Mouse (Mus musculus) heart, adult 2 months (tissue): Measurements from ENCODE around the gene Dgkg. TPM values are rescaled to one million over a fixed set of nuclear protein-coding genes. Genes with fewer than 3 reads are reported as not detected.

Experiments used
- DNase-seq, 2 experiments: peaks; one replicate each; pipeline ENCODE4 v3.0.0; 2021
- H3K27ac ChIP-seq: fragments of 200-600 bp; 2 replicates; pipeline ENCODE4 v1.8.1; 2022
- H3K27me3 ChIP-seq: fragments of 200-500 bp; 2 replicates; pipeline ENCODE4 v1.6.1; 2012; ENCODE audit warnings: mild to moderate bottlenecking, low read length, inconsistent platforms, mixed read lengths; ENCODE audit not compliant: control insufficient read depth, insufficient read depth
- H3K36me3 ChIP-seq: fragments of 200-500 bp; 2 replicates; pipeline ENCODE4 v1.6.1; 2012; ENCODE audit warnings: low read length, inconsistent platforms; ENCODE audit not compliant: control insufficient read depth, insufficient read depth
- H3K4me1 ChIP-seq: fragments of 200-500 bp; 2 replicates; pipeline ENCODE4 v1.6.1; 2011; ENCODE audit warnings: low read length; ENCODE audit not compliant: control insufficient read depth, insufficient read depth
- H3K4me3 ChIP-seq: fragments of 200-600 bp; 2 replicates; pipeline ENCODE4 v1.8.1; 2022
- H3K79me2 ChIP-seq: fragments of 200-500 bp; replicated peaks from 2 replicates; pipeline ENCODE4 v1.6.1; 2012; ENCODE audit warnings: mild to moderate bottlenecking, inconsistent platforms, low read length, moderate library complexity, mixed read lengths; ENCODE audit not compliant: control insufficient read depth, insufficient read depth
- H3K9ac ChIP-seq: fragments of 200-500 bp; 2 replicates; pipeline ENCODE4 v1.6.1; 2012; ENCODE audit warnings: low read depth, mild to moderate bottlenecking, control low read depth, inconsistent platforms, low read length, mixed read lengths
- CTCF ChIP-seq: fragments of 200-600 bp; IDR thresholded peaks from 2 replicates; pipeline ENCODE4 v1.8.1; 2022; ENCODE audit warnings: antibody characterized with exemption, mild to moderate bottlenecking, moderate library complexity
- EP300 ChIP-seq: fragments of 200-500 bp; IDR thresholded peaks from 2 replicates; pipeline ENCODE4 v1.6.1; 2011; ENCODE audit warnings: low read depth, low read length, control low read depth; ENCODE audit not compliant: insufficient read depth
- POLR2A ChIP-seq: fragments of 200-500 bp; IDR thresholded peaks from 2 replicates; pipeline ENCODE4 v1.6.1; 2011; ENCODE audit warnings: mild to moderate bottlenecking, low read depth, low read length, control low read depth; ENCODE audit not compliant: insufficient read depth
- WGBS: fragments of 180-500 bp; shearing (Covaris S2); methylation state at CpG from one replicate; pipeline ENCODE4 v1.1.7; 2018; 5-methylcytosine and 5-hydroxymethylcytosine counted together
- intact Hi-C: fragments of 180-260 bp; cut with DNase I; formaldehyde crosslinking; loops from one replicate; pipeline ENCODE4 v1.15.1; 2025
- polyA plus RNA-seq: library from polyadenylated mRNA; depleted of rRNA; stranded (reverse); fragments of >200 nt; gene quantifications from 2 replicates; pipeline ENCODE4 v1.2.3, GENCODE M21; 2012
- total RNA-seq, 2 experiments: library from RNA; stranded (reverse); gene quantifications; 2 replicates each; pipeline ENCODE4 v1.2.3; 2021

Dgkg gene
- total and polyA plus RNA-seq, 3 experiments: 0.25 to 0.96 (median 0.39) TPM

GRCm38 (mm10) chr16:22642953-22643352, 14.1 kb downstream of the Dgkg start:
- TF ChIP-seq POLR2A (no peak), EP300 (no peak), CTCF (no peak)
- intact Hi-C loops: no loop called here
- H3K4me3 ChIP-seq: no peak overlapping the region
- DNase-seq: no peak
- 80% methylated on average over 6 of the region's 6 CpGs for WGBS
- H3K9ac ChIP-seq: no peak overlapping the region
- H3K4me1 ChIP-seq: no peaks in the 10 kb centered on the region
- H3K27ac ChIP-seq: no peak overlapping the region
- no peaks in the 10 kb centered on the region for H3K36me3 ChIP-seq
- no peaks in the 10 kb centered on the region for H3K79me2 ChIP-seq
- no peaks in the 10 kb centered on the region for H3K27me3 ChIP-seq

- no peaks in the 10 kb centered on the region for H3K79me2 ChIP-seq
- H3K9ac ChIP-seq: no peak overlapping the region
- intact Hi-C loops: no loop called here
- no peaks in the 10 kb centered on the region for H3K36me3 ChIP-seq
- no peaks in the 10 kb centered on the region for H3K27me3 ChIP-seq
- 68% methylated on average over 4 of the region's 4 CpGs for WGBS
- no peak overlapping the region for H3K4me3 ChIP-seq
- TF ChIP-seq POLR2A: no peak
- TF ChIP-seq CTCF: no peak
- no peak for TF ChIP-seq EP300
- H3K4me1 ChIP-seq: no peaks in the 10 kb centered on the region
- H3K27ac ChIP-seq: no peak overlapping the region
- no peak for DNase-seq
These were observed 15.0 kb downstream of the Dgkg start for GRCm38 (mm10) chr16:22642054-22642453.

- intact Hi-C loops: no loop called here
- WGBS: 23% methylated on average over 9 of the region's 9 CpGs
- H3K4me3 ChIP-seq: no peak overlapping the region
- no peak overlapping the region for H3K27ac ChIP-seq
- no peaks in the 10 kb centered on the region for H3K27me3 ChIP-seq
- H3K9ac ChIP-seq: no peak overlapping the region
- no peak for DNase-seq
- H3K4me1 ChIP-seq: no peaks in the 10 kb centered on the region
- H3K36me3 ChIP-seq: no peaks in the 10 kb centered on the region
- TF ChIP-seq CTCF (no peak), POLR2A (no peak), EP300 (no peak)
- no peaks in the 10 kb centered on the region for H3K79me2 ChIP-seq
These were observed 15.4 kb downstream of the Dgkg start for GRCm38 (mm10) chr16:22641588-22641987.

- intact Hi-C loops: no loop called here
- H3K27ac ChIP-seq: no peak overlapping the region
- WGBS: 66% methylated on average over 3 of the region's 3 CpGs
- DNase-seq: no peak
- H3K4me3 ChIP-seq: no peak overlapping the region
- no peaks in the 10 kb centered on the region for H3K36me3 ChIP-seq
- H3K4me1 ChIP-seq: no peaks in the 10 kb centered on the region
- TF ChIP-seq POLR2A (no peak), EP300 (no peak), CTCF (no peak)
- H3K79me2 ChIP-seq: no peaks in the 10 kb centered on the region
- no peak overlapping the region for H3K9ac ChIP-seq
- no peaks in the 10 kb centered on the region for H3K27me3 ChIP-seq
These were observed 19.7 kb downstream of the Dgkg start for GRCm38 (mm10) chr16:22637311-22637710.

- 52% methylated on average over 8 of the region's 8 CpGs for WGBS
- intact Hi-C loops: no loop called here
- Histone ChIP-seq H3K4me1 (no peaks in the 10 kb centered on the region), H3K4me3 (no peak overlapping the region), H3K36me3 (no peaks in the 10 kb centered on the region), H3K9ac (no peak overlapping the region), H3K79me2 (no peaks in the 10 kb centered on the region), H3K27ac (no peak overlapping the region), H3K27me3 (no peaks in the 10 kb centered on the region)
- DNase-seq: no peak
- TF ChIP-seq EP300 (no peak), POLR2A (no peak), CTCF (no peak)
These were observed 21.3 kb downstream of the Dgkg start for GRCm38 (mm10) chr16:22635706-22636105.

GRCm38 (mm10) chr16:22633063-22633462, 24.0 kb downstream of the Dgkg start:
- Histone ChIP-seq H3K27me3 (no peaks in the 10 kb centered on the region), H3K27ac (no peak overlapping the region), H3K79me2 (no peaks in the 10 kb centered on the region), H3K4me1 (no peaks in the 10 kb centered on the region), H3K9ac (no peak overlapping the region), H3K4me3 (no peak overlapping the region), H3K36me3 (no peaks in the 10 kb centered on the region)
- DNase-seq: no peak
- TF ChIP-seq POLR2A (no peak), CTCF (no peak), EP300 (no peak)
- WGBS: 66% methylated on average over 4 of the region's 4 CpGs
- intact Hi-C loops: no loop called here
